Mouse (Mus musculus) lung, postnatal 0 days (tissue): ENCODE results near the gene Rap1b.

ENCODE experiments used
- CTCF ChIP-seq: IDR thresholded peaks from 2 replicates; pipeline ENCODE4 v1.5.1; 2016; ENCODE audit warnings: antibody characterized with exemption, mild to moderate bottlenecking
- EP300 ChIP-seq: IDR thresholded peaks from 2 replicates; pipeline ENCODE4 v1.6.1; 2016; ENCODE audit warnings: antibody characterized with exemption, mild to moderate bottlenecking, control low read depth

DNA sequence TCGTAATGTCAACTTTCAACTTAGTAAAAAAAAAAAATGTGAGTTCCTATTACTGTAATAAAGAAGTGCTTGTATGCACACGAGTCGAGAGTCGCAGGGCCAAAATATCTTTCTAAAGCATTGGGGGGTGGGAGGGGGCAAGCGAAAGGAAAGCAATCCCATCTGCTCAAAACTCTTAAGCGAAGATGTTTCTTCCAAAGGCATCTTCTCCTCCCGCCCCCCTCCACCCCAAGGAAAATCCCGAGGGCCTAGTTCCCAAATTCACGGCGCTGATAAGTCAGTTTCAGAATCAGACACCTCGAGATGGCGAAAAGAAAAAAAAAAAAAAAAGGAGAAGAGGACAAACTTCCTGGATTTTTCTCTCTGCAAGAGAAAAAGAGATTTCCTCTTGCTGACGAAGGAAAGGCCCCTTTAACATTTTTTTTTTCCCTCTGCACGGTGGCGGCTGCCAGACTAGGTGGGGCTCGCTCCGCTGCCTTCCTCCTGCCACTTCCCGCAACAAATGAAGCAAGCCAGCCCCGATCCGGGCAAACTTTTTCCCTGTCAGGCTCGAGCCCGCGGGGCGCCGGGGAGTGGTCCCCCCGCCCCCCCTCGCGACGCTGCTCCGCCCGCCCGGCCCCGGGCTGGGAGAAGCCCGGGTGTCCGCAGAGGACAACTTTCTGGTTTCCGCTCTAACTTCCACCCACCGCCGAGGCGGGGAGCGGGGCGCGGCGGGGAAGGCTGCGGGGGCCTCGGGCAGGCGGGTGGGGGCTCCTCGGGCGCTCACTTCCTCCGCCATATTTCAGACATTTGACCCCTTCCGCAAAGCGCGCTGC is 846 bp downstream of the Rap1b start:
- TF ChIP-seq CTCF (no peak), EP300 (no peak)
